Mouse (Mus musculus) olfactory bulb, adult 2 months (tissue): ENCODE results near the gene Efnb3. TPM values are rescaled to one million over a fixed set of nuclear protein-coding genes. Genes with fewer than 3 reads are reported as not detected.

Experiments
- H3K27ac ChIP-seq: fragments of 200-500 bp; 2 replicates; pipeline ENCODE4 v1.5.1; 2012; ENCODE audit warnings: low read depth, low read length; ENCODE audit not compliant: insufficient read depth
- H3K4me1 ChIP-seq: fragments of 200-500 bp; 2 replicates; pipeline ENCODE4 v1.6.1; 2012; ENCODE audit warnings: low read length; ENCODE audit not compliant: control insufficient read depth, insufficient read depth
- H3K4me3 ChIP-seq: fragments of 200-500 bp; 2 replicates; pipeline ENCODE4 v1.5.1; 2012; ENCODE audit warnings: mild to moderate bottlenecking, low read depth, low read length, moderate library complexity; ENCODE audit not compliant: insufficient read depth
- CTCF ChIP-seq: fragments of 200-500 bp; IDR thresholded peaks from 2 replicates; pipeline ENCODE4 v1.5.1; 2012; ENCODE audit warnings: low read depth, mild to moderate bottlenecking, low read length, moderate library complexity; ENCODE audit not compliant: insufficient read depth
- POLR2A ChIP-seq: fragments of 200-500 bp; IDR thresholded peaks from 2 replicates; pipeline ENCODE4 v1.6.1; 2012; ENCODE audit warnings: mild to moderate bottlenecking, low read depth, low read length, moderate library complexity; ENCODE audit not compliant: insufficient read depth
- WGBS: fragments of 180-500 bp; shearing (Covaris S2); methylation state at CpG from one replicate; pipeline ENCODE4 v1.1.7; 2018; 5-methylcytosine and 5-hydroxymethylcytosine counted together
- polyA plus RNA-seq: library from polyadenylated mRNA; stranded (reverse); fragments of >200 nt; gene quantifications from 2 replicates; pipeline ENCODE4 v1.2.4, GENCODE M21; 2012; ENCODE audit warnings: low replicate concordance; ENCODE audit not compliant: missing spikeins, insufficient read depth, insufficient read length

Gene Efnb3
- polyA plus RNA-seq, 1 experiment: not detected

- no peak for TF ChIP-seq POLR2A
- WGBS: 45% methylated on average over 4 of the region's 4 CpGs
- H3K27ac ChIP-seq: peak overlapping the region; percentile 89
Observed at GRCm38 (mm10) chr11:69528031-69528390, 32.0 kb downstream of the Efnb3 start.

DNA sequence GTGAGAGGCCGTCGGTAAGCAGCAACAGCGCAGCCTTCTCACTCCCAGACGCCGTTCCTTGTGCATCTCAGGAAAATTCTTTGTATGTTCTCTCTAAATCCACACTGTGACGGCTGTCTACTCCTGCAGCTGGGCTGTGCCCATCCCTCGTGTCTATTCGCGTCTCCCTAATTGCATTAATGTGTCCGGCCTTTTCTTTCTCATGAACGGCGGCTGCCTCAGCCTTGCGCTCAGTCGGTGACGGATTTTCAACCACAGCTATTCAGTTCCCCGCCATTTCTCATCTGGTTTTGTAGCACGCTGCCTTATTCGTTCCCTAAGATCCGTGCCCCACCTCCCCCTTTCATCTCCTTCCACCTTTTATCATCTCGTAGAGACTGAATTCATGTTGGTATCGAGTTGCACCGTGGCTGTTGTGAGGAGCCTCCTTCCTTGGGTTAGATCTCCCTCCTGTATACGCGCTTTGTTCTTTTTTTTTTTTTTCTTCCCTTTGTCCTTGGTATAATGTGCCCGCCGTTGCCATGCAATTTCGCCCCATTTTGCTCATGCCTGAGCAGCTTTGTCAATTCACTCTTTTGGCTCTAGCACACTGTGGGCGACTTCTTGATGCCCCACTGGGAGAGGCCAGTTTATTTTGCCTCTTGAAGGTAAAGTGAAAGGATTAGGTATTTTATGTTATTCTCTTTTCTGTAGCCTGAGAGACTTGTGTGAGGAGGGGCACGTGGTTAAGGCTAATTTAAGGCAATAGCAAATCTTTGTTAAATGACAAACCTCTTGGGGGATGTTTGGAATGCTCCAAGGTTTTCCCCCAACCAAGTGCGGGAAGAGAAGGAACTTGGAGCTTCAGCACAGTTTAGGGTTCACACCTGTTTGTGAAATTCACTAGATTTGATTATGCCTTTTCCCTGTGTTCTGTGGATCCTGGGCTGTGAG lies 32.6 kb downstream of the Efnb3 start:
- Histone ChIP-seq H3K4me3 (peak overlapping the region; percentile 27), H3K27ac (peak overlapping the region; percentile 89), H3K4me1 (peaks cover 9% of the 10 kb centered on the region)
- whole genome bisulfite sequencing: 3% methylated on average over 30 of the region's 30 CpGs
- no peak for TF ChIP-seq CTCF
- no peak for TF ChIP-seq POLR2A

More at GRCm38 (mm10) chr11:69528031-69528390, 32.0 kb downstream of the Efnb3 start:
- no peak overlapping the region for H3K4me3 ChIP-seq
- H3K4me1 ChIP-seq: peaks cover 9% of the 10 kb centered on the region

DNA sequence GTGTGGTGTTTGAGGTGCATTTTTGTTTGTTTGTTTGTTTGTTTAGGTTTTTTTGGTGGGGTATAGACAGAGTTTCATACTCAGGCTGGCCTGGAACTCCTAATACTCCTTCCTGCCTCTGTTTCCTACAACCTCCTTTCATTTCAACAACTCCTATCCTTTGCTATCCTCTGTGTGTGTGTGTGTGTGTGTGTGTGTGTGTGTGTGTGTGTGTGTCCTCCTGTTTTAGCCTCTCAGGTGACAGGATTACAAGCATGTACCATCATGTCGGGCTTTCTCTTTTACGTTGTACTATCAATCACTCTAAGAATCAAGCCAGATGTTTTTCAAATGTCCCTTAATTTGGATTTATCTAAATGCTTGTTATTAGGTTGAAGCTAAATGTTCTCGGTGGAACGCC lies 33.4 kb downstream of the Efnb3 start:
- Histone ChIP-seq H3K27ac (peak overlapping the region; percentile 89), H3K4me1 (peaks cover 10% of the 10 kb centered on the region), H3K4me3 (no peak overlapping the region)
- WGBS: 27% methylated on average over 4 of the region's 4 CpGs
- TF ChIP-seq POLR2A: no peak
- no peak for TF ChIP-seq CTCF

DNA sequence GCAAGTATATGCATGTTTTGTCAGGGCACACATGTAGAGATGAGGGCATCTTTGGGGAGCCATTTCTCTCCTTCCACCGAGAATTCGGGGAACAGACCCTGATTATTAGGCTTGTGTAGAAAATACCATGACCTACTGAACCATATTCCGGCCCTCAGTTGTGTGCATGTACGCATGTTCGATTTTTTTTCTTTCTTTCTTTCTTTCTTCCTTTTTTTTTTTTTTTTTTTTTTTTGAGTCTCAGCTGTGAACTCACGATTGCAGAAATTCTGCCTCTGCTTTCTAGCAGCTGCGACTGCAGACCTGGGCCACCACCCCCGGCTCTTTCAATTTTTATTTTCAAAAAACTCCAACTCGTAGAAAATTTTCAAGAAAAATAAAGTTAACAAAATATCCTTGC lies 34.3 kb downstream of the Efnb3 start:
- 54% methylated on average over 9 of the region's 9 CpGs for WGBS
- TF ChIP-seq POLR2A (no peak), CTCF (no peak)

DNA sequence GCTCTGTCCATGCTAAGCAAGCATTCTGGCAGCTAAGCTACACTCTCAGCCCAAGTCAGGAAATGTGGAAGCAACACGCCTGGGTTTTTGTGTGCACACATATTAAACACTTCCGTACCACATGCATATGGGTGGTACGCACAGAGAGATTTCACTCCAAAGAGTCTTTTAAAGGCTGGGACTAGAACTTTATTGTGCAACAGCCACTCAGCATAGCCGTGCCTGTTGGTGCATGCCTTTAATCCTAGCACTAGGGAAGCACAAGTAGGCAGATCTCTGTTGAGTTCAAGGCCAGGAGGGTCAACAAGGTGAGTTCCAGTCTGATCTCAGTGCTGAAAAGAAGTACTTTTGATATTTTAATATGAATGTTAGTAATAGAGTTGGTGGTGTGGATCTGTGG lies 36.4 kb downstream of the Efnb3 start:
- H3K4me3 ChIP-seq: no peak overlapping the region
- WGBS: 92% methylated on average over 4 of the region's 4 CpGs
- no peak for TF ChIP-seq POLR2A
- no peak for TF ChIP-seq CTCF

More for the DNA sequence above, 34.3 kb downstream of the Efnb3 start:
- H3K27ac ChIP-seq: no peak overlapping the region
- H3K4me1 ChIP-seq: peaks cover 19% of the 10 kb centered on the region
- no peak overlapping the region for H3K4me3 ChIP-seq

GRCm38 (mm10) chr11:69521526-69522149 lies 38.4 kb downstream of the Efnb3 start:
- 52% methylated on average over 9 of the region's 9 CpGs for WGBS
- Histone ChIP-seq H3K4me3 (no peak overlapping the region), H3K27ac (no peak overlapping the region), H3K4me1 (peaks cover 17% of the 10 kb centered on the region)
- TF ChIP-seq CTCF: no peak
- no peak for TF ChIP-seq POLR2A

More for the DNA sequence above, 36.4 kb downstream of the Efnb3 start:
- no peak overlapping the region for H3K27ac ChIP-seq
- peaks cover 24% of the 10 kb centered on the region for H3K4me1 ChIP-seq

DNA sequence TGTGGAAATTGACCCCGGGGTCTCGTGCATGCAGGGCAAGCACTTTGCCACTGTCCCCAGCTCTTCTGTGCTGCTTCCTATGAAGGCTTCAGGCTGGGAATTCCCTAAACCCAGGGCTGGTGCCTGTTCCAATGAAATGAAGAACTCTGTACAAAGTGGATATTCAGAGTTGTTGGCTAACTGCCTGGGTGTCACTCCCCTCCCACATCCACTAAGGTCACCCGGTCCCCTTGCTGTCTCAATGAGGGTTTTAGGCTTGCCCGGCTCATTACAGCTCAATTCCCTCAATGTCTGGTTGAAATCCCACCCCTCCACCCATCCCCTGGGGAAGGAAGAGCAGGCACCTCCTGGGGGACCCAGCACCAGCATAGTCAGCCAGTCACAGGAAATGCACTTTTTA lies 40.0 kb downstream of the Efnb3 start:
- H3K4me3 ChIP-seq: no peak overlapping the region
- TF ChIP-seq CTCF (no peak), POLR2A (no peak)
- H3K4me1 ChIP-seq: peaks cover 17% of the 10 kb centered on the region
- no peak overlapping the region for H3K27ac ChIP-seq
- WGBS: 56% methylated on average over 4 of the region's 4 CpGs

DNA sequence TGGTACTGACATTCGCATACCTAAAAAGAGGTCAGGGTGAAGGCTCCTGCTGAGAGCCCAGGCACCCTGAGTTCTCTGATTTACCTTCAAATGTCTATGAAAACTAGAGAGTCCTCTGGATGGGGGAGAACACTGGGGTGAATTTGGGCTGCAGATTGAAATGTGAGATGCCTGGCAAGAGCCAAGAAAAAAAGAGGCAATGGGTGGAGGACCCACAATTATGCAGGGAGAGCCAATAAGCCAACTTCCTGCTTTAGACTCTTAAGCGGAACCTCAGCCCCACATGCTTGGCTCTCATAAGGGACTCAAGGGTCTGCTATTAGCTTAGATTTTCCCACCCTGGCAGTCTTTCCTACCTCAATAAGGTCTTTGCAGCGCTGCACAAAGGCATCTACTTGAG lies 43.3 kb downstream of the Efnb3 start:
- no peak overlapping the region for H3K4me3 ChIP-seq
- TF ChIP-seq CTCF (no peak), POLR2A (no peak)
- peaks cover 16% of the 10 kb centered on the region for H3K4me1 ChIP-seq
- no peak overlapping the region for H3K27ac ChIP-seq
- WGBS: 80% methylated on average over 3 of the region's 3 CpGs

GRCm38 (mm10) chr11:69516151-69516640 lies 43.8 kb downstream of the Efnb3 start:
- WGBS: 78% methylated on average over 15 of the region's 15 CpGs
- H3K4me3 ChIP-seq: no peak overlapping the region
- TF ChIP-seq CTCF: no peak
- no peak for TF ChIP-seq POLR2A
- no peak overlapping the region for H3K27ac ChIP-seq
- H3K4me1 ChIP-seq: peaks cover 12% of the 10 kb centered on the region
